Mouse (Mus musculus): ENCODE results near the gene Zfyve27.

- TF ChIP-seq CTCF (IDR thresholded peaks at IDR 0.05; ENCODE audit: low read depth): peak; percentile 92
- no peak for TF ChIP-seq EP300 (optimal IDR thresholded peaks at IDR 0.05)
Observed at GRCm38 (mm10) chr19:42151990-42152389, 11.8 kb upstream of the Zfyve27 start.

Measured in stomach, postnatal 0 days (tissue).